Mouse (Mus musculus) heart, postnatal 0 days (tissue): ENCODE results near the gene Phactr2. TPM values are rescaled to one million over a fixed set of nuclear protein-coding genes. Genes with fewer than 3 reads are reported as not detected.

Experiments used
- ATAC-seq: fragments of 200-750 bp; cut with Nextera tagmentation; 2 replicates; pipeline ENCODE4 v1.8.0; 2017; ENCODE audit warnings: low read depth, moderate number of reproducible peaks, moderate library complexity; ENCODE audit not compliant: insufficient read depth
- DNase-seq: peaks from one replicate; pipeline ENCODE4 v3.0.0-alpha.2; 2016; ENCODE audit warnings: low spot score
- H3K27ac ChIP-seq: fragments of 300-500 bp; sonication (generic); 2 replicates; pipeline ENCODE4 v1.5.1; 2014; ENCODE audit warnings: low read depth, mild to moderate bottlenecking
- H3K27me3 ChIP-seq: fragments of 300-500 bp; sonication (generic); 2 replicates; pipeline ENCODE4 v1.6.1; 2014; ENCODE audit warnings: low read length, mixed read lengths; ENCODE audit not compliant: control insufficient read depth, insufficient read depth
- H3K36me3 ChIP-seq: fragments of 300-500 bp; sonication (generic); replicated peaks from 2 replicates; pipeline ENCODE4 v1.6.1; 2014; ENCODE audit warnings: low read length, mixed read lengths; ENCODE audit not compliant: control insufficient read depth, insufficient read depth
- H3K4me1 ChIP-seq: fragments of 300-500 bp; sonication (generic); 2 replicates; pipeline ENCODE4 v1.6.1; 2014; ENCODE audit warnings: antibody characterized with exemption; ENCODE audit not compliant: control insufficient read depth, insufficient read depth
- H3K4me2 ChIP-seq: fragments of 300-500 bp; sonication (generic); 2 replicates; pipeline ENCODE4 v1.6.1; 2014; ENCODE audit warnings: low read depth, mild to moderate bottlenecking, low read length, moderate library complexity
- H3K4me3 ChIP-seq: fragments of 300-500 bp; sonication (generic); 2 replicates; pipeline ENCODE4 v1.5.1; 2014; ENCODE audit warnings: low read depth, low read length
- H3K9ac ChIP-seq: fragments of 300-500 bp; sonication (generic); replicated peaks from 2 replicates; pipeline ENCODE4 v1.6.1; 2014; ENCODE audit warnings: low read depth, low read length, mixed read lengths
- H3K9me3 ChIP-seq: fragments of 300-500 bp; sonication (generic); replicated peaks from 2 replicates; pipeline ENCODE4 v1.6.1; 2016; ENCODE audit warnings: low read length; ENCODE audit not compliant: control insufficient read depth
- CTCF ChIP-seq: IDR thresholded peaks from 2 replicates; pipeline ENCODE4 v1.5.1; 2016; ENCODE audit warnings: antibody characterized with exemption, control low read depth, low read depth
- EP300 ChIP-seq: IDR thresholded peaks from 2 replicates; pipeline ENCODE4 v1.6.1; 2016; ENCODE audit warnings: antibody characterized with exemption, low read depth
- WGBS: fragments of 180-500 bp; shearing (Covaris S2); extraction: QIAGEN DNeasy Blood & Tissue Kit; methylation state at CpG from one replicate; pipeline ENCODE4 v1.1.7; 2014; 5-methylcytosine and 5-hydroxymethylcytosine counted together
- polyA plus RNA-seq: library from polyadenylated mRNA; unstranded; fragments of >200 nt; fragmentation: Nextera tagmentation; extraction: Ambion mirVana; gene quantifications from 2 replicates; pipeline ENCODE4 v1.2.1, GENCODE M21; 2015
- total RNA-seq: library from RNA; depleted of rRNA; stranded (reverse); fragments of >200 nt; gene quantifications from 2 replicates; pipeline ENCODE4 v1.2.3, GENCODE M21; 2014; ENCODE audit warnings: low replicate concordance

Phactr2 gene
- total and polyA plus RNA-seq, 2 experiments from 2014 or later: 39.6 to 51.1 TPM

DNA sequence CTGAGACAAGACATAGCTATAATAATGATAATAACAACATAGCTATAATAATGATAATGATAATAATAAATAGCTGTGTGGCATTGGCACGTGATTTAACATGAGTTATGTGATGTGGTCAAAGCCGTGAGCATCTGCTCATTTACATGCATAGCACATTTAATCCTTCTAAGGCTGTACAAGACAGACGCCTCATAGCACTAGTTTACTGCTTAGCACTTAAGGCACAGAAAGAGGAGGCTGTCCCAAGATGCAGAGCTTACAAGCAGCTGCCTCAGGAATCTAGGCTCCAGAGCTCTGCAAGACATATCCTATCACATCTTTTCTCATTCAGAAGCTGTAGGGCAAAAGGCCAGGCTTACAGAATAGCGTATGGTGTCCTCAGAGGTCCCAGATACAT, 11.7 kb upstream of the Phactr2 start:
- Histone ChIP-seq H3K9ac (no peak overlapping the region), H3K9me3 (no peaks in the 10 kb centered on the region), H3K36me3 (no peaks in the 10 kb centered on the region), H3K27me3 (no peaks in the 10 kb centered on the region), H3K4me3 (no peak overlapping the region), H3K4me2 (no peak overlapping the region), H3K4me1 (peaks cover 9% of the 10 kb centered on the region), H3K27ac (no peak overlapping the region)
- DNase-seq: no peak
- no peak for ATAC-seq
- 75% methylated on average over 4 of the region's 4 CpGs for WGBS
- no peak for TF ChIP-seq CTCF
- no peak for TF ChIP-seq EP300

DNA sequence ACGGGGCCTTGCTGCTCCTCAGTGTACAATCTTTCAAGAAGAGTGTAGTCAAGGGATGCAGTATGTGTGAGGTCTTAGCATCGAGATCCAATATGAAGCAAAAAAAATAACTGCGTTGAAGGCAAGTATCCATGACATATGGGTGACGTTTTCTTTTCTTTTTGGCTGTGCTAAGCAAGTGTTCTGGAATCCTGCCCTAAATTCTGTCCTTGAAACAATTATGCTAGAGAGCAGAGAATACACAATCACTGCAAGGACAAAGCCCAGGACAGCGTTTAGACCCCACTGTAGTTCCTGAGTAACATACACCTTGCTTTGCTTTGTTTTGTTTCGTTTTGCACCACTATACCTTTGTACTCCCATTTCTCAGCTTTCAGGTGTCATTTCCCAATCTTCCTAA, 5.1 kb upstream of the Phactr2 start:
- Histone ChIP-seq H3K4me1 (no peaks in the 10 kb centered on the region), H3K27me3 (no peaks in the 10 kb centered on the region)

DNA sequence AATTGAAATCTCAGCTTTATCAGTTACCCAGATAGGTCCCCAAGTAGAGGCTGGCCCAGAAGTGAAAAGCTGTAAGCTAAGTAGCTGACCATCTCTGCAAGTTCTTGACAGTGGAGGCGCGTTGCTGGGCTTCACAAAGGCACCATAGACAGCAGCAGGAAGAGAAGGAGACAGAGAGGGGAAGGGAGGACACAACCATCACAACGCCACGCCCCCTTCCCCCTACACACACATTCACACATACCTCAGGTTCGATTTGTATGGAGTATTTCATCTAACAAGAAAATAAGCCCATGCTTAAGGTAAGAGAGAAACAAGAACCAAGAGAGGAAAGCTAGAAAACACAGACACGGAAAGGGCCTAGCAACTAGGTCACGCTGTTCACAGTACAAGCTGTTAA, 909 bp upstream of the Phactr2 start:
- DNase-seq: no peak
- no peak for ATAC-seq
- Histone ChIP-seq H3K36me3 (no peaks in the 10 kb centered on the region), H3K27ac (no peak overlapping the region), H3K4me3 (no peak overlapping the region), H3K9me3 (peaks cover 2% of the 10 kb centered on the region; the same call in 1 of the 2 replicates), H3K27me3 (0 out of 2 replicates have a peak, but pooled peaks cover 9% of the 10 kb centered on the region), H3K4me1 (peaks cover 6% of the 10 kb centered on the region; the same call in 1 of the 2 replicates), H3K9ac (no peak overlapping the region), H3K4me2 (peak overlapping the region; percentile 99)
- TF ChIP-seq EP300: no peak
- TF ChIP-seq CTCF: no peak
- WGBS: 50% methylated on average over 7 of the region's 7 CpGs

More for the DNA sequence above, 5.1 kb upstream of the Phactr2 start:
- Histone ChIP-seq H3K9me3 (peaks cover 4% of the 10 kb centered on the region; the same call in 1 of the 2 replicates), H3K36me3 (no peaks in the 10 kb centered on the region), H3K9ac (no peak overlapping the region), H3K4me3 (no peak overlapping the region), H3K27ac (no peak overlapping the region), H3K4me2 (no peak overlapping the region)
- DNase-seq (no peak), ATAC-seq (no peak)
- WGBS: 70% methylated on average over 6 of the region's 6 CpGs
- TF ChIP-seq CTCF (no peak), EP300 (no peak)

- no peaks in the 10 kb centered on the region for H3K36me3 ChIP-seq
- peak overlapping the region; percentile 59 for H3K27ac ChIP-seq
- H3K4me2 ChIP-seq: peak overlapping the region; percentile 99
- DNase-seq: no peak
- ATAC-seq: peak; percentile 18; the same call in 1 of the 2 replicates
- 10% methylated on average over 10 of the region's 10 CpGs for WGBS
- peak overlapping the region; percentile 85 for H3K9ac ChIP-seq
- H3K27me3 ChIP-seq: 0 out of 2 replicates have a peak, but pooled peaks cover 9% of the 10 kb centered on the region
- no peaks in the 10 kb centered on the region for H3K9me3 ChIP-seq
- peaks cover 6% of the 10 kb centered on the region; the same call in 1 of the 2 replicates for H3K4me1 ChIP-seq
- TF ChIP-seq CTCF (no peak), EP300 (no peak)
- H3K4me3 ChIP-seq: peak overlapping the region; percentile 81
Measured at GRCm38 (mm10) chr10:13474568-13474955, 350 bp upstream of the Phactr2 start.

GRCm38 (mm10) chr10:13473287-13473832, 852 bp downstream of the Phactr2 start:
- 16% methylated on average over 16 of the region's 17 CpGs for WGBS
- TF ChIP-seq EP300 (no peak), CTCF (no peak)
- Histone ChIP-seq H3K4me1 (peaks cover 12% of the 10 kb centered on the region; the same call in 1 of the 2 replicates), H3K27me3 (0 out of 2 replicates have a peak, but pooled peaks cover 9% of the 10 kb centered on the region), H3K27ac (peak overlapping the region; percentile 59; the same call in 1 of the 2 replicates), H3K9ac (peak overlapping the region; percentile 85), H3K4me3 (peak overlapping the region; percentile 81), H3K4me2 (peak overlapping the region; percentile 99), H3K9me3 (no peaks in the 10 kb centered on the region), H3K36me3 (no peaks in the 10 kb centered on the region)
- ATAC-seq (no peak), DNase-seq (no peak)
